Mouse (Mus musculus): ENCODE results near the gene Chd9. TPM values are rescaled to one million over a fixed set of nuclear protein-coding genes. Genes with fewer than 3 reads are reported as not detected.

The Chd9 gene
- 76.4 and 89.0 TPM in 2 replicates for polyA plus RNA-seq (2015; fragmentation: Nextera tagmentation; extraction: Ambion mirVana)

DNA sequence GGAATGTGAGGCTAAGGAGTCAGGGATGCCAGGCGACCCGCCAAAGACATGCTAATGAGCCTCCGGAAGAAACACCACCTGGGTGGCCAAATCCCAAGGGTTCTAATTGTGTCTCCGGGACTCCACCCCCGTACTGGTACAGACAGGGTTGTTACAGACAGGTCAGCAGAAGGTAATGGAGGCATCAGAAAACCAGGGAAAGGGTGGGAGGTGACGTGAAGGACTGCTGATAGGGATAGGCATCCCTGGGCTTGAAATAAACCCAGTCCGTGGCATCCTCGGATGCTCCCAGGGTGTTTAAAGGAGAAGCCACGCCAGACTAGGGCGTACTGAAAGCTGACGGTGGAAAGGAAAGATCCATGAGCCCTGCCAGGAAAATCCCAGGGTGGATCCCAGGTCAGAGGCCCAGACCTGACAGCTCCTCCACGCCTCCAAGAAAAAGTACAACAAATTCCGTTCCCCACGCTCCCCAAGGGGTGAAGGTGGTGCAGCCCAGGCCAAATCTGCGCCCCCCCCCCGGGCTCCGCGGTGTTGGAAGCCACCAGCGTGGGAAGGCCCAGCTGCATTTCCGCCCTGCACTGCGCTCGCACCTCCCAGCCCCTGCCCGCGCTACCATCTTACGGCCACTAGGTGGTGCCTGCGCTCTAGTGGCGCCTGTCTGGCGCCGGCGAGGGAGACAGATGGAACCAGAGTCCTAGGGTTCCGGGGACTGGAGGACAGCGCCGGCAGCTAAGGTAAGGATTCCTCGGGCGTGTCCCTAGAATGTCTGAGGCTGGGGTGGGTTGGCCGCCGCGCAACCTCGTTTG is at the start of gene Chd9:
TSS of gene Chd9 (plus strand) at position 172 of the 806 bp plus-strand sequence.
- peak within 1 kb of the TSS; percentile 82 for H3K4me2 ChIP-seq
- peak within 1 kb of the TSS; percentile 84 for H3K27ac ChIP-seq
- H3K4me3 ChIP-seq = peak within 1 kb of the TSS; percentile 52
- peak; percentile 93 for ATAC-seq (ENCODE audit: low FRiP score)
- H3K4me1 ChIP-seq (replicated peaks) = peaks cover 35% of the 10 kb centered on the region
- no peaks in the 10 kb centered on the region for H3K9me3 ChIP-seq
- no peaks in the 10 kb centered on the region for H3K27me3 ChIP-seq
- H3K36me3 ChIP-seq = no peaks in the 10 kb centered on the region
- under 1% methylated on average over 38 of the region's 39 CpGs for WGBS
- peak within 1 kb of the TSS; percentile 78 for H3K9ac ChIP-seq

DNA sequence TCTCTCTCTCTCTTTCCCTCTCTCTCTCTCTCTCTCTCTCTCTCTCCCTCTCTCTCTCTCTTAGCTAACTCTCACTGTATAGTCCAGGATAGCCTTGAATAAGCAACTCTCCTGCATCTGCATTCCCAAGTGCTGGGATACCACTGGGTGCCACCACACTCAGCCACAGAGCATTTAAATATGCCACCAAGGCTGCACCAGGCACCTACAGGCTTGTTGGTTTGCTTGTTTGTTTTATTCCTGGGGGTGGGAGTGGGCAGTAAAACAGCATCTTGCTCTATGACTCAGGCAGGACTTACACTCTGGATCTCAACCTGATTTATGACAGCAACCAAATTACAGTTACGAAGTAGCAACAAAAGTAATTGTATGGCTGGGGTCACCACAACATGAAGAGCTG is 36.5 kb upstream of the Chd9 start:
- no peak for ATAC-seq (ENCODE audit: low FRiP score)
- WGBS = 78% methylated on average over 1 of the region's 1 CpGs

DNA sequence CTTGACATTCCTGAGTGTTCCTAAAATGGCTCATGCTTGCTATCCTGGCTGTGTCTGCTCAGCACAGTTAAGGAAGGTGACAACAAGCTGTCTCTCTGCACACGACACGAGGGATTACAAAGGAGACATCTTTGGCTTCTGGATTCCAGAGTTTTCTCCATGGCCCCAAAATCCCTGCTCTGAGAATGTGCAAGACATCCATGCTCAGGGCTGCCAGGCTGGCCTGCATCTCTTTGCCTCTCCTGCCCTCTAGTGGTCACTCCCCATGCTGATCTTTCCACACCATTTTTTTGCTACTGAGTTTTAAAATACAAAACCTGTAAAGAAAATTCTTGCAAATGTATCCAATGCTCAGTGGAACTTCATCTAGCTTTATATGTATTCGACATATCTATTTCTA is 34.4 kb upstream of the Chd9 start:
- Histone ChIP-seq H3K4me3 (no peak overlapping the region), H3K36me3 (no peaks in the 10 kb centered on the region), H3K27me3 (no peaks in the 10 kb centered on the region), H3K9me3 (no peaks in the 10 kb centered on the region), H3K9ac (no peak overlapping the region), H3K4me1 (replicated peaks) (peaks cover 12% of the 10 kb centered on the region; the same call in 1 of the 2 replicates), H3K27ac (no peak overlapping the region), H3K4me2 (no peak overlapping the region)
- no peak for ATAC-seq (ENCODE audit: low FRiP score)
- WGBS = 0% methylated on average over 3 of the region's 3 CpGs

More for the DNA sequence above, 36.5 kb upstream of the Chd9 start:
- Histone ChIP-seq H3K4me1 (replicated peaks) (peaks cover 12% of the 10 kb centered on the region; the same call in 1 of the 2 replicates), H3K9me3 (no peaks in the 10 kb centered on the region), H3K9ac (no peak overlapping the region), H3K27me3 (no peaks in the 10 kb centered on the region), H3K36me3 (no peaks in the 10 kb centered on the region), H3K4me2 (no peak overlapping the region), H3K27ac (no peak overlapping the region), H3K4me3 (no peak overlapping the region)

DNA sequence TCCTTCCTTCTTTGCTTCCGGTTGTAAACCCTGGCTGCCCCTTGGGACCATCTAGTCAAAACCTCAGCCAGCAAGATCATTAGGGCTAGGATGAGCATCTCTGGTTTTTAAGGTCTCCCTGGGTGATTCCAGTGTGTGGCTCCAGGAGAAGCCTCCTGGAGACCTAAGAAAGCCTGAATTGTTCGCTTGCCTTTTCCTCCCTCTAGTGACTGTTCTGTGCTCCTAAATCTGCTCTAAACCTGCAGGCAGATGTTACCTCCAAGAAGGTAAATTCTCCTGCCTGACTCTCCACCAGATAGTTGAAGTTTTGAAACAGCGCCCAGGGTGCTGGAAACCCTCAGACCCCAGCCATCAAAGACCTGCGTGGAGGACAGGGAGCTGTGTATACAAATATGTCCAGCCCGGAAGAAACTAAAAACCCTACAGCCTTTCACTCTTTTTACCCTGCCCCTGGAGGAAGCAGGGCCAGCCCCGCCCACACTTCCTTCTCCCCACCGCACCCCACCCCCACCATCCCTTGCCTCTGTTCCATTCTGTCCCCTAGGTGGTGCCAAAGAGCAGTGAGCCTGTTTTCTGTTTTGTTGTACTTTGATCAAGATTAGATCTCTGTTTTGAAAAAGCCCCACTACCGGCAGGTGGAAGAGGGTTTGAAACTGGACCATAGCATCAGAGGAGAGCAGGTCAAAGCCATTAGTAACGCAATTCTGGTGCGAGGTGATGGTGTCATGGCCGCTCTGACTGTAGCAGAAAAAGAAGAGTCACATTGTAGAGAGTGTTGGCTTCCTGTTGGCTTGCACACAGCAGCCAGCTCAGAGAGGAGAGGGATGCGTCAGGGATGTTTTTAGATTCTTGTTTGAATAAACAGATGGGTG is 32.9 kb upstream of the Chd9 start:
- Histone ChIP-seq H3K4me1 (replicated peaks) (peaks cover 12% of the 10 kb centered on the region; the same call in 1 of the 2 replicates), H3K9ac (no peak overlapping the region), H3K4me2 (peak overlapping the region; percentile 40), H3K27me3 (no peaks in the 10 kb centered on the region), H3K9me3 (no peaks in the 10 kb centered on the region), H3K4me3 (no peak overlapping the region), H3K36me3 (no peaks in the 10 kb centered on the region), H3K27ac (no peak overlapping the region)
- WGBS = 12% methylated on average over 12 of the region's 12 CpGs
- ATAC-seq (ENCODE audit: low FRiP score) = peak; percentile 63; the same call in 1 of the 2 replicates

DNA sequence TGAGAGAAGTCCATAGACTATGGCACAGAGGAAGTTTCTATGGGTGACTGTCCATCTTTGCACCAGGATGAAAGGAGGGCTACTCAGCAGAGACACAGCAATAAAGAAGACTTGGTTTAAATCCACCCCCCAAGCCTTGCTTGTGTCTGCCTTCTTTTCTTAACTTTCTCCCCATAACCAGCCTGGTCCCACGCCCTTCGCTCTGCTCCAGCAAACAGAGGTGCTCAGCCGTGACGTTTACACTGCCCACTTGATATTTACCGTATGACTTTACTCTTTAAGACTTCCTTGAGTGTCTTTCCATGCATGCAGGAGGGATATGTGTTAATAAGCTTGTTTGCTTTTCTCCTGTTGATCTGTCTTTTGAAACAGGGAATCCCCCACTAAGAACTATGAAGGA is 28.7 kb upstream of the Chd9 start:
- peaks cover 17% of the 10 kb centered on the region; the same call in 1 of the 2 replicates for H3K9me3 ChIP-seq
- no peak overlapping the region for H3K4me2 ChIP-seq
- no peaks in the 10 kb centered on the region for H3K36me3 ChIP-seq
- H3K4me3 ChIP-seq = no peak overlapping the region
- H3K4me1 ChIP-seq (replicated peaks) = peaks cover 12% of the 10 kb centered on the region; the same call in 1 of the 2 replicates
- H3K27me3 ChIP-seq = no peaks in the 10 kb centered on the region
- no peak overlapping the region for H3K27ac ChIP-seq
- H3K9ac ChIP-seq = no peak overlapping the region
- ATAC-seq (ENCODE audit: low FRiP score) = no peak
- 76% methylated on average over 5 of the region's 5 CpGs for WGBS

DNA sequence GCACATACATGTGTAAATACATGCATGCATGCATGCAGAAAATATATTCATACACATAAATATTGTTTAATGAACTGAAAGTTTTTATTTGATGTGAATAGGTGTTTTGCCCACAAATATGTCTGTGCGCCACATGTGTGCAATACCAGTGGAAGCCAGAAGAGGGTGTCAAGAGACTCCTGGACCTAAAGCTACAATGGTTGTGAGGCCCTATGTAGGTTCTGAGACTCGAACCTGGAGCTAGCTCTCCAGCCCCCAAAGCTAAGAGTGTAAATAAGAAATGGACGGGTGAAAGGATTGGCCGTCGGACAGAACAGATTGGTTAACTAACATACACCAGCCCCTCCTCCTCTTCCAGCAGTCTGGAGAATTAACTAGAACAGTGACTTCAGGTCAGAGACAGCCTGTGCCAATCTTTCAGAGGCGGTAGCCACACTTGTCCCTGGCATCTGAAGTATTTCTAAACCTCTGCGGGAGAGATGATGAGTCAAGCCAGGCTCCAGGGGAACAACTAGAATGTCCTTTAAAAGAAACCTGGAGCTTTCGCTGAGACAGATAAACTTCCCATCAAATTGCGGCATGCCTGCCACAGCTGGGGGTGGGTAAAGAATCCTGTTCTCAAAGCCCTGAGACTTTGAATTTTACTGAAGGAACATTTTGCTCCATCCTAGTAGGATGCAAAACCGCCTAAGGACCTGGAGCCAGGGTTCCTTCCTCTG is 14.4 kb upstream of the Chd9 start:
- H3K4me2 ChIP-seq = no peak overlapping the region
- H3K4me1 ChIP-seq (replicated peaks) = peaks cover 23% of the 10 kb centered on the region
- WGBS = 87% methylated on average over 10 of the region's 10 CpGs
- no peaks in the 10 kb centered on the region for H3K9me3 ChIP-seq
- H3K4me3 ChIP-seq = no peak overlapping the region
- no peak overlapping the region for H3K9ac ChIP-seq
- no peaks in the 10 kb centered on the region for H3K27me3 ChIP-seq
- no peak for ATAC-seq (ENCODE audit: low FRiP score)
- H3K27ac ChIP-seq = no peak overlapping the region
- no peaks in the 10 kb centered on the region for H3K36me3 ChIP-seq

DNA sequence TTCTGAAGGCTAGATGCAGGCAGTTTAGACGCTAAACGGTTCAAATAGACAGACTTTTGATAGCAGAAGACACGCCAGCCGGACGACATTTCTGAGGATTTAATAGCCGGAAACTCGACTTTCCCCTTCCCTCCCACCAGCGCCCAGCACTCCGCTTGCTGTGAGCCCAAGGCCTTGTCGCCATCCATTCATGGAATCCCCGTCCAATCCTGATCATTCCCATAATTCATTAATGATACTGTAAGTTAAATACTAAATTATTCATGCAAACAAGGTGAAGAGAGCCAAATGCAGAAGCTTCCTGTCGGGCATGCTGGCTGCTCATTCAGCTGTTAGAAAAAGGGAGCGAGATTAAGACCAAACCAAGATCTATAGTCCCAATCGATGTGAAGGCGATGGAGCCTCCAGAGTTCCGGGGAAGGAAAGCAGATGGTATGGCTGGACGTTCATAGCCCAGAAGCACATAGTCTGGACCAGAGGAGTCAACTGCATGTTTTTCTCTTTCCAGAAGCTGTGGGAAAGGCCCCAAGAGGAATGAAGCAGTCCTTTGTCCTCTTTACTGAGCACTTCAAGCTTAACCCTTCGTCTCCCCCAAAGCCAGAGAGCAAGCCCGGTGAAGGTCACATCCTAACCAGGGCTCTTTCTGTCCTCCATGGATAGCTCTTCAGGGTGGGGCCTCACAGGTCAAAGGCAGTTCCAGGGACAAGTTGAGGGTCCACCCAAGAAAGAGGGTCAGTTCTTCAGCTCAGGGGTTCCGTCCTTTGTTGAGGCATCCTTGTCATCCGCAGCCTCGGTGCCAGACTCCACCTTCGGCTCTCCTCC is 11.9 kb upstream of the Chd9 start:
- no peak for ATAC-seq (ENCODE audit: low FRiP score)
- 64% methylated on average over 23 of the region's 23 CpGs for WGBS
- Histone ChIP-seq H3K36me3 (no peaks in the 10 kb centered on the region), H3K9me3 (no peaks in the 10 kb centered on the region), H3K27me3 (no peaks in the 10 kb centered on the region), H3K4me1 (replicated peaks) (peaks cover 23% of the 10 kb centered on the region), H3K4me2 (0 out of 2 replicates have a peak overlapping the region, but pooled peaks have one; percentile 8), H3K9ac (no peak overlapping the region), H3K4me3 (no peak overlapping the region), H3K27ac (peak overlapping the region; percentile 59)

DNA sequence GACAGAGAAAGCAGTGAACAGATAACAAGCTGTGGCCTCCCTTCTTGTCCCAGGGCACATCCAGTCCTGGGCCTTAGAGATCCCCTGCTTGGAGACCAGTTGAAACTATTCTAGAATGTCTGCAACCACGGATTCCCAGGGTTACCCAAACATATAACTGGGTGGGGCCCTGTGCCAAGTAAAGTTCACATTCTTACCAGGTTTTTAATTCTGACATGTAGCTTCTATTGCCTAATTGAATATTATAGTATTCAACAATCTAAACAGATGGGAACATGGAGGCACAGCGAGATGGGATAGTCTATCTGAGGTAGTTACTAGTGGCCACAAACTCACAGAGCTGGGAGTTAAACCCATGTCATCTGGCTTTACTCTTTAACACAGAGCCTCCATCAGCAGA is 10.9 kb upstream of the Chd9 start, which contains the start of gene Gm19935:
TSS of gene Gm19935 (minus strand) at position 101 of the 400 bp plus-strand sequence.
- peaks cover 23% of the 10 kb centered on the region for H3K4me1 ChIP-seq (replicated peaks)
- ATAC-seq (ENCODE audit: low FRiP score) = no peak
- H3K4me3 ChIP-seq = no peak within 1 kb of the TSS
- peak within 1 kb of the TSS; percentile 59; the same call in 1 of the 2 replicates for H3K27ac ChIP-seq
- 82% methylated on average over 2 of the region's 2 CpGs for WGBS
- H3K4me2 ChIP-seq = 0 out of 2 replicates have a peak within 1 kb of the TSS, but pooled peaks have one; percentile 8
- no peaks in the 10 kb centered on the region for H3K36me3 ChIP-seq
- H3K9ac ChIP-seq = no peak within 1 kb of the TSS
- no peaks in the 10 kb centered on the region for H3K27me3 ChIP-seq
- H3K9me3 ChIP-seq = no peaks in the 10 kb centered on the region

DNA sequence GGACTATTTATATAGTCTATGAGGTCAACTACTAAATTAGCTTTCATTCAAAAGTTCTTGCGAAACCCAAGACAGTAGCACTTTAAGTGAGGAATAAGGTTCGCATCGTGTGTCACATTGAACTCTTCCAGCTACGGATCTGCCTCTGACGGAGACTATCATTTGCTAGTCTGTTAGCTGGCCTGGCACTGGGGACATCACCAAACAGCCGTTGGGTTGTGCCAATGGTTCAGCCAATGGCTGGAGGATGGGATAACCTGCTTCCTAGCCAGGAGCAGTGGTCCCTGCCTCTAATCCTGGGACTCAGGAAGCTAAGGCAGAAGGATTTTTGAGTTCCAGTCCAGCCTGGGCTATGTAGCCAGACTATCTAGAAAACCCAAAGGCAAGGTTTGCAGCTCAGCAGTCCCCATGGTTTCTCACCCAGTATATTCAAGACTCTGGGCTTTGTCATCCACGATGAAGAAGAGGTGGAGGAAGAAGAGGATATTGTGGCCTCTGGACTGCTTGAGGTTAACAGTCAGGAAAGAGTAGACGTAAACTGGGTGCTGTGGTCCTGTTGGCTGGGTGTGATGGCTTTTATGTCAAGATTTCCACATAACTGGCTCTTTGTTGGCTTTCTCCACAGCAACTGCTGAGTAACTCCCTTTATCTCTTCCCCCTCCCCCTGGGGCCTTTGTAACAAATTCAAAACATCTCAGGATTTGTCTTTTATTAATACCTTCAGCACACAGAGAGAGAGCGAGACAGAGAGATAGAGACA is 8.4 kb upstream of the Chd9 start:
- no peak overlapping the region for H3K9ac ChIP-seq
- peaks cover 23% of the 10 kb centered on the region for H3K4me1 ChIP-seq (replicated peaks)
- H3K4me3 ChIP-seq = no peak overlapping the region
- H3K27ac ChIP-seq = no peak overlapping the region
- no peak for ATAC-seq (ENCODE audit: low FRiP score)
- 84% methylated on average over 9 of the region's 9 CpGs for WGBS
- no peak overlapping the region for H3K4me2 ChIP-seq
- H3K9me3 ChIP-seq = no peaks in the 10 kb centered on the region
- no peaks in the 10 kb centered on the region for H3K27me3 ChIP-seq
- no peaks in the 10 kb centered on the region for H3K36me3 ChIP-seq

DNA sequence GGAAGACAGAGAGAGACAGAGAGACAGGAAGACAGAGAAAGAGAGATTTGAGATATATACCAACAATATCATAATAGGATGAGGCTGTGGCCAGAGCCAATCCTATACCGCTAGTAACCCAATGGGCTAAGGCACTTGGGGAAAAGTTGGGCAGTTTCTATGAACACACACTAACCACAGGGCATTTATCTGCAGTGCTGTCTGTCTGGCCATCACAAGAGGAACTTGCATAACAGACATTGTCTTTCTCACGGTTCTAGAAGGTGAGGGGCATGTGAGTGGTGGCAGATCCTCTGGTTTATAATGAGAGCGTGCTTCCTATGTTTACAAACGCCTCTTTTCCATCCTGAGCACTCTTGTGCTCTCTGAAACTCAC is 7.8 kb upstream of the Chd9 start:
- no peaks in the 10 kb centered on the region for H3K27me3 ChIP-seq
- no peak overlapping the region for H3K9ac ChIP-seq
- H3K9me3 ChIP-seq = no peaks in the 10 kb centered on the region
- no peak overlapping the region for H3K4me3 ChIP-seq
- no peaks in the 10 kb centered on the region for H3K36me3 ChIP-seq
- H3K4me2 ChIP-seq = no peak overlapping the region
- 96% methylated on average over 4 of the region's 4 CpGs for WGBS
- peaks cover 23% of the 10 kb centered on the region for H3K4me1 ChIP-seq (replicated peaks)
- H3K27ac ChIP-seq = no peak overlapping the region
- no peak for ATAC-seq (ENCODE audit: low FRiP score)

DNA sequence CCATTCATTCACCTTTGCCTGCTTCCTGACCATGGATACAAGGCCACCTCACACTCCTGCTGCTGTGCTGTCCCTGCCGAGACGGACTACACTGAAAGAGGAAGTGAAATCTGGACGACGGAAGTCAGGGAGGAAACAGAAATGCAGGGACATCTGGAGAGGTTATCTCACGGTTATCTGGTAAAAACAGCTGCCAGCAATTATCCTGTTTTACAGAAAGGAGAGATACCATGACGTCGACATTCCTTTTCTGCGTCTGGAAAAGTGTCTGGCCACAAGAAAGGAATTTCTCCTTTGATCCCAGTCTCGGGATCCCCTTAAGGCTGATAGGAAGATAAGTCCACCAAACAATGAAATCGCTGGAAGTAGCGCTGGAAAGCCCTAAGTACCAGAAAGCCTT is 5.7 kb upstream of the Chd9 start:
- no peak overlapping the region for H3K4me2 ChIP-seq
- no peak overlapping the region for H3K27ac ChIP-seq
- WGBS = 72% methylated on average over 11 of the region's 11 CpGs
- H3K4me1 ChIP-seq (replicated peaks) = peaks cover 4% of the 10 kb centered on the region; the same call in 1 of the 2 replicates
- no peak overlapping the region for H3K4me3 ChIP-seq
- no peaks in the 10 kb centered on the region for H3K9me3 ChIP-seq
- no peaks in the 10 kb centered on the region for H3K36me3 ChIP-seq
- H3K27me3 ChIP-seq = no peaks in the 10 kb centered on the region
- no peak overlapping the region for H3K9ac ChIP-seq
- ATAC-seq (ENCODE audit: low FRiP score) = no peak
